Mouse (Mus musculus) limb, embryonic 12.5 days (tissue): ENCODE measurements around the gene Gm28042. TPM values are rescaled to one million over a fixed set of nuclear protein-coding genes. Genes with fewer than 3 reads are reported as not detected.
A peak's percentile ranks its signal among the peaks of the same experiment; 100 is the strongest.

ENCODE experiments used
- ATAC-seq: fragments of 200-750 bp; cut with Nextera tagmentation; 2 replicates; pipeline ENCODE4 v1.8.0; 2017; ENCODE audit warnings: low read depth, moderate TSS enrichment; ENCODE audit not compliant: insufficient number of reproducible peaks, insufficient read depth, low FRiP score, low TSS enrichment
- H3K27ac ChIP-seq: fragments of 300-500 bp; sonication (generic); 2 replicates; pipeline ENCODE4 v1.5.1; 2016; ENCODE audit warnings: mild to moderate bottlenecking, moderate library complexity
- H3K27me3 ChIP-seq: fragments of 300-500 bp; sonication (generic); 2 replicates; pipeline ENCODE4 v1.6.1; 2016; ENCODE audit warnings: mild to moderate bottlenecking, moderate library complexity
- H3K36me3 ChIP-seq: fragments of 300-500 bp; sonication (generic); 2 replicates; pipeline ENCODE4 v1.6.1; 2016; ENCODE audit warnings: mild to moderate bottlenecking, moderate library complexity
- H3K4me1 ChIP-seq: fragments of 300-500 bp; sonication (generic); replicated peaks from 2 replicates; pipeline ENCODE4 v1.6.1; 2016
- H3K4me2 ChIP-seq: fragments of 300-500 bp; sonication (generic); 2 replicates; pipeline ENCODE4 v1.6.1; 2016; ENCODE audit warnings: mild to moderate bottlenecking, moderate library complexity
- H3K4me3 ChIP-seq: fragments of 300-500 bp; sonication (generic); replicated peaks from 2 replicates; pipeline ENCODE4 v1.5.1; 2016; ENCODE audit warnings: mild to moderate bottlenecking
- H3K9ac ChIP-seq: fragments of 300-500 bp; sonication (generic); replicated peaks from 2 replicates; pipeline ENCODE4 v1.6.1; 2016; ENCODE audit warnings: mild to moderate bottlenecking, moderate library complexity
- H3K9me3 ChIP-seq: fragments of 300-500 bp; sonication (generic); 2 replicates; pipeline ENCODE4 v1.6.1; 2016; ENCODE audit warnings: mild to moderate bottlenecking, moderate library complexity
- WGBS: fragments of 180-500 bp; shearing (Covaris S2); methylation state at CpG from one replicate; pipeline ENCODE4 v1.1.7; 2016; 5-methylcytosine and 5-hydroxymethylcytosine counted together
- polyA plus RNA-seq: library from polyadenylated mRNA; unstranded; fragments of >200 nt; fragmentation: Nextera tagmentation; extraction: Ambion mirVana; gene quantifications from 2 replicates; pipeline ENCODE4 v1.2.1, GENCODE M21; 2016

Gm28042 gene
- polyA plus RNA-seq, 1 experiment from 2014 or later = 5.0 TPM

DNA sequence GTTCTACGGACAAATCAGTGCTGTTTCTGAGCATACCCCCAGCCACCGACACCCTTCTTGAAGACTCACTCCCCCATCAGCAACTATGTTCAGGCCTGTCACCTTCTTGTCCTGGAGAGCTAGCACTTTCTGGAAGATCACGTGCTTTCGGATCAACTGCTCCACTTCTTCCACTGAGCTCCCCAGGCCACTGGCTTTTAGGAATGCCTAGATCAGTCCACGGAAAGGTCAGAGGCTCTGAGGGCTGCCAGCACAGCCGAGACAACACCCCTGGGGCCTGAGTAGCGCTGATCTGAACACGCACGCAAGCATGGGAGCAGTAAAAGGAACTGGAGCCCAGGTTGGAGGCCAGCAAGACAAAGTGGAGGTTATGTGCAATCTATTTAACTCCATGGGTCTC, 33.4 kb downstream of the Gm28042 start:
- ATAC-seq = no peak
- Histone ChIP-seq H3K27ac (no peak overlapping the region), H3K4me1 (peaks cover 12% of the 10 kb centered on the region), H3K9me3 (no peaks in the 10 kb centered on the region), H3K36me3 (no peaks in the 10 kb centered on the region), H3K4me2 (no peak overlapping the region), H3K4me3 (no peak overlapping the region), H3K27me3 (no peaks in the 10 kb centered on the region), H3K9ac (no peak overlapping the region)
- WGBS = 72% methylated on average over 9 of the region's 9 CpGs

DNA sequence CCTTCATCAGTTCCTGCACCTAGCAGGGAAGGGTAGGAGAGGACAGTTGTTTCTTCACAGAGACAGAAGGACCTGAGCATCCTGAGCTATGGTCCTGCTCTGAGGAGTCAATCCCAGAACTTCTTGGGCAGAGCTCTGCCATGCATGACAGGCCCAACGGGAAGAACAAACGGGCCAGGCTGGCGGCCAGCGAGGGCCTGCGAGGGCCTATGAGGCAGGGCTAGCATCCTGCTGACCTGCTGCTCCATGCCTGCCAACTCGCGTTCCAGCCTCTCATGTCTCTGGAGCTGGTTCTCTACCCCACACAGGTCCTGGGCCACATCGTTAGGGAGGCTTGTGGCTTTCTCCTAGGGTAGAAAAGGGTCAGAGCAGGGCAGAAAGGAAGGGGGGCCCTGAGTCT, 35.0 kb downstream of the Gm28042 start:
- 85% methylated on average over 8 of the region's 8 CpGs for WGBS
- no peak overlapping the region for H3K4me3 ChIP-seq

DNA sequence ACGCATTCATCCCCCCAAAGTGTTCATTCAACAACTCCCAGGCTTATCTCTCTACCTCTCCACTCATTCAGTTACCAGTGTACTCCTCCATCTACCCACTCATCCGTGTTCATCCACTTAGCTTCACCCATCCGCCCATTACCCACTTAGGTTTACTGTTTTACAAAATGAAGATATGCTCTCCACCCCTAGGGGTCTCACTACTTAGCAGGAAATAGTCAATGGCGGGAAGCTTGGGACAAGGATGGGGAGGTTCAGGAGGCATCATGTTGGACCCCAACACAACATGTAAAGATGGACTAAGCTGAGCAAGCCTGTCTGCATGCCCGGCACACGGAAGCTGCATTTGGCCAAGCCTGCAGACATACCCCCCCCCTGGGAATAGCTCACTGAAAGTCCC, 37.3 kb downstream of the Gm28042 start:
- no peaks in the 10 kb centered on the region for H3K9me3 ChIP-seq
- no peak overlapping the region for H3K9ac ChIP-seq
- H3K4me2 ChIP-seq = no peak overlapping the region
- no peak overlapping the region for H3K27ac ChIP-seq
- H3K4me3 ChIP-seq = no peak overlapping the region
- 81% methylated on average over 6 of the region's 6 CpGs for WGBS
- no peak for ATAC-seq
- H3K27me3 ChIP-seq = 0 out of 2 replicates have a peak, but pooled peaks cover 3% of the 10 kb centered on the region
- H3K36me3 ChIP-seq = no peaks in the 10 kb centered on the region
- peaks cover 24% of the 10 kb centered on the region for H3K4me1 ChIP-seq

More for the DNA sequence above, 35.0 kb downstream of the Gm28042 start:
- Histone ChIP-seq H3K9ac (no peak overlapping the region), H3K9me3 (no peaks in the 10 kb centered on the region), H3K27ac (no peak overlapping the region), H3K4me2 (no peak overlapping the region), H3K36me3 (no peaks in the 10 kb centered on the region), H3K4me1 (peaks cover 12% of the 10 kb centered on the region), H3K27me3 (no peaks in the 10 kb centered on the region)
- no peak for ATAC-seq

DNA sequence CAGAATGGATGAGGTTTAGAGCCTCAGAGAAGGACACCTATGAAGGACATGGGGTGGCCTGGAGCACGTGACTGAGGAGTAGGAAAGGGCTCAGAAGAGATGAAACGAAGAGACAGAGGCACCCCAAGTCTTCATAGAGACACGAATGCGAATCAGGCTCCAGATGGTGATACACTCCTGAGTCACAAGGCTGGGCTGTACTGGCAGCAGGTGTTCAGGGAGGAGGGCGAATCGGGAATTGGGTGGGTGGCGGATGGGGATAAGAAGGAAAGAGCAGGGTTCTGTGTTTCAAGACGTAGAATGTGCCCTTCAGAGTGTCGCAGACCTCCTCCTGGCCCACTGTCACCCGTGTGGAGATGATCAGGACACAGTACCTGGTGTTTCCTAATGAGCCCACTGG, 38.0 kb downstream of the Gm28042 start:
- WGBS = 88% methylated on average over 10 of the region's 10 CpGs
- no peak for ATAC-seq
- Histone ChIP-seq H3K9me3 (no peaks in the 10 kb centered on the region), H3K4me3 (no peak overlapping the region), H3K27ac (no peak overlapping the region), H3K36me3 (no peaks in the 10 kb centered on the region), H3K27me3 (0 out of 2 replicates have a peak, but pooled peaks cover 5% of the 10 kb centered on the region), H3K4me1 (peaks cover 20% of the 10 kb centered on the region; the same call in 1 of the 2 replicates), H3K9ac (no peak overlapping the region), H3K4me2 (no peak overlapping the region)

DNA sequence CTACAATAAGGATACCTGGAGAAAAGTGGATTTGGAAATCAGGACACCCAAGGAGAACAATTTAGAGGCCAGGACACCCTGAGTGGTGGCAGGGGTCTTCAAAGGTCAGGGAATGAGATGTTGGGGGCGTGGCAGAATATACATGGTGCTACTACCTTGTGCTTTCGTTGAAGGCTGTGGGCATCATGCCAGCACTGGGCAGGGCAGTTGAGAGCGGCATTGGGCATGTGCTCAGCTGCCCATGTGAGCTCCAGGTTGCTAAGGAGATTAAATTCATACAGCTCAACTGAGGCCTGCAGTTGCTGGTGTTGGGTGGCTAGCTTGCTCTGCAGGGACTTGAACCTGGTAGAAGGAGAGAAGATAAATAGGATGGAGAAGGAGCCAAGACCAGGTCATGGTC, 38.9 kb downstream of the Gm28042 start:
- no peak for ATAC-seq
- Histone ChIP-seq H3K9ac (no peak overlapping the region), H3K4me2 (no peak overlapping the region), H3K27me3 (0 out of 2 replicates have a peak, but pooled peaks cover 5% of the 10 kb centered on the region), H3K9me3 (no peaks in the 10 kb centered on the region), H3K27ac (no peak overlapping the region), H3K4me1 (peaks cover 15% of the 10 kb centered on the region; the same call in 1 of the 2 replicates), H3K4me3 (no peak overlapping the region), H3K36me3 (no peaks in the 10 kb centered on the region)
- 84% methylated on average over 3 of the region's 3 CpGs for WGBS

DNA sequence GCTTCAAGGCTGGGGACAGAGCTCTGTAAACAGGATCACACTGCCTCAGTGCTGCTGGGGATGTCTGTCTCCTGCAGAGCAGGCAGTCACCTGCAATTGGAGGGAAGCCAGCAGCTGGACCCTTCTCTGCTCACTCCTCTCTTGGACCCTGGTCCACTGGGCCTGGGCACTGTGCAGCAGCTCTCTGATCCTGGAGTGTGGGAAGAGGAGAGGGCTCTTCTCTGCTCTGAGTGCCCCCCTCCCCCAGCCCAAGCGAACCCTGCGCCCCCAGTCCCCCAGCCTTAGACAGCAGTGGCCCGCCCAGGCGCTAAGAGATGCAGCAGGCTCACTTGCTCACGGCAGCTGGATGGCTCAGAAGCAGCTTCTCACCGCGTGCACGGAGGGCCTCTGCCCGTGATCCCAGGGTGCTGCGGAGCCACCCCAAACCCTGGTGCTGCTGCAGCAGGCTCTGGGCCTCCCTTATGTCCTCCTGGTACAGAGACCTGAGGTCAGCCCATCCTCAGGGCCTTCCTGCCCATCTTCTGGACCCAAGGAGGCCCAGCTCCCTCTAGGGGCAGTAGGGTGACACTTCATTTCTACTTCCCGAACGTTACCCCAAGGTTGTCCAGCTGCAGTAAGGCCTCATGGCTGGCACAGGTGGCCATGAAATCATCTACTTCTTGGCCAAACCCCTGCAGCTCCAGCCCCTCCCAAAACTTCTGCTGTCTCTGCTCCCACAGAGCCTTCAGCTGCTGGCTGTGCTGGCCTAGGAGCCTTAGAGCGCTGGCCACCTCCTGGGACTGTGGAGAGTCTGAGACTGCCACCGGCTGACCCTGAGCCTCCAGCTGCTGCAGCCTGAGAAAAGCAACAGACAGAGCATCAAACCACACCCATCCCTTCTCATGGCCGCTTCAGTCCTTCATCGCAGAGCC, 41.5 kb downstream of the Gm28042 start:
- Histone ChIP-seq H3K27ac (0 out of 2 replicates have a peak overlapping the region, but pooled peaks have one; percentile 12), H3K9ac (0 out of 2 replicates have a peak overlapping the region, but pooled peaks have one; percentile 12), H3K27me3 (peaks cover 5% of the 10 kb centered on the region; the same call in 1 of the 2 replicates), H3K4me2 (no peak overlapping the region), H3K4me1 (peaks cover 12% of the 10 kb centered on the region; the same call in 1 of the 2 replicates), H3K9me3 (no peaks in the 10 kb centered on the region), H3K36me3 (no peaks in the 10 kb centered on the region), H3K4me3 (no peak overlapping the region)
- WGBS = 39% methylated on average over 16 of the region's 16 CpGs
- peak; percentile 80 for ATAC-seq

DNA sequence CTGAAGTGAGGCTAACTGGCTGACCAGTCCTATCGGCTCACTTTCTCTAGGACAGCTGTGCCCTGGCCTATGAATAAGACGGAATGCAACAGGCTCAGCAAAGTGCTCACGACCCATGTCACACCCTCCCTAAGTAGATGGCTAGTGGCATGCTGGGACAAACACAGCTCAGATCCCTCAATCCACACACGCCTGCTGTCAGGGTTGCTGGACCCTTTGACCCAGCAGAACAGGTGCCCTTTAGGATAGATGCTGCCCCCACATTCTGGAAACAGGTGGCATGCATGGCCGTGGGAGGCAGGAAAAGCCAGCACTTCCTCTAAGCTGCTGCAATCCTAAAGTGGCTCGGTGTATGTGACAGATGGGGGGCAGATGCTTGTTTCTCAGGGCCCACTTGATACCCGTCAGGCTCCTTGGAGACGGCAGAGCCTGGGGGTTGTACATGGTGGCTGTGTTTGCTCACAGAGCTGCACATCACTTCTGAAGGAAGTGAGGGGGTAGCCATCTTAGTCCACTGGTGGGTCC, 42.2 kb downstream of the Gm28042 start:
- 63% methylated on average over 8 of the region's 8 CpGs for WGBS
- Histone ChIP-seq H3K4me2 (no peak overlapping the region), H3K27ac (no peak overlapping the region), H3K9ac (no peak overlapping the region), H3K9me3 (no peaks in the 10 kb centered on the region), H3K27me3 (peaks cover 11% of the 10 kb centered on the region), H3K36me3 (no peaks in the 10 kb centered on the region), H3K4me3 (no peak overlapping the region), H3K4me1 (peaks cover 12% of the 10 kb centered on the region; the same call in 1 of the 2 replicates)
- peak; percentile 76 for ATAC-seq

DNA sequence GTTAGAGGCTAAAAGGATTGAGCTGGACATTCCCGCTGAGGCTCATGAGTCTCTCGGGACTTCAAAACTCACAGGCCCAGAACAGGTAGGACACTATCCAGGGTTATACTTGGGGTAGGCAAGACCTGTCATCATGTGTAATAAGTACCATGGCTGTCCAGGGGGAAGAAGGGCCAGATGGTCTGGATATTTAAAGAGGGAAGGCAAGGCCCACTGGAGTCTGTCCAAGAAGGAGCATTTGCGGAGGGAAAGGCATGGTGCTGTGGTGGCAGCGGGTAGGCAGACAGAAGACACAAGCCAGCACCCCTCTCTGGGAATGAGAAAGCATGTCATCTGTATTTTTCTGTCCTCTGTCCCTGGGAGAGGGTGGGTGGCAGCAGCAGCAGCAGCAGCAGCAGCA, 46.8 kb downstream of the Gm28042 start:
- Histone ChIP-seq H3K4me1 (peaks cover 13% of the 10 kb centered on the region; the same call in 1 of the 2 replicates), H3K4me3 (no peak overlapping the region), H3K27ac (no peak overlapping the region), H3K4me2 (no peak overlapping the region), H3K9ac (no peak overlapping the region), H3K36me3 (no peaks in the 10 kb centered on the region), H3K27me3 (peaks cover 42% of the 10 kb centered on the region), H3K9me3 (no peaks in the 10 kb centered on the region)
- ATAC-seq = no peak
- WGBS = 86% methylated on average over 4 of the region's 4 CpGs

DNA sequence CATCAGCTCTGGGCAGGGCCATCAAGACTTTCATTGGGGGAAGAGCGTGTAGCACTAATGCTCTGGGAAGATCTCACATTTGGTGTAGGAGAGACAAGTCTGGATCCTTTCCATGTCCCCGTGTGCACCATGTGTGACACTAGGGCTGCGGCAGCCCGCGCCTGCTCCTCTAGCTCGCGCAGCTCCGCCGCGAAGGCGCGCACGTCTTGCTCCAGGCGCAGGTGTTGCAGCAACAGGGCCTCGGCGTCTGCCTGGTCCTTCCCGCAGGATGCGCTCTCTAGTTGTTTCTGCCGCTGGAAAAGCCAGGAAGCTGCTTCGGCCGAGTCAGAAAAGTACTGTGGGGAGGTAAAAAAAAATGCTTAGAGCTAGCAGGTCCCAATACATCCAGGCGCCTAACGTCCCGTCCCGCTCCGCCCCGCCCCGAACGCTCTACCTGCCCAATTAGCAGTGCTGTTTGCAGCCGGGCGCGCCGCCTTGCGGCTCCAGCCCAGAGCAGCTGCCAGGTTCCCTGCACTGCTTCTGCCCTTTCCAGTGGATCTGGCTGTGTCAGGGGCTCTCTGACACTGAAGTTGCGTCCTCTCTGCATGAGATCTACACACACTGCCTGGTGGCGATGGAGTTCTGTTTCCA, 48.9 kb downstream of the Gm28042 start:
- WGBS = 2% methylated on average over 36 of the region's 36 CpGs
- peak overlapping the region; percentile 40 for H3K4me3 ChIP-seq
- peaks cover 38% of the 10 kb centered on the region for H3K27me3 ChIP-seq
- H3K27ac ChIP-seq = no peak overlapping the region
- peak overlapping the region; percentile 69 for H3K4me2 ChIP-seq
- H3K4me1 ChIP-seq = peaks cover 10% of the 10 kb centered on the region; the same call in 1 of the 2 replicates
- H3K9ac ChIP-seq = peak overlapping the region; percentile 47
- H3K9me3 ChIP-seq = no peaks in the 10 kb centered on the region
- H3K36me3 ChIP-seq = no peaks in the 10 kb centered on the region
- peak; percentile 44; the same call in 1 of the 2 replicates for ATAC-seq

DNA sequence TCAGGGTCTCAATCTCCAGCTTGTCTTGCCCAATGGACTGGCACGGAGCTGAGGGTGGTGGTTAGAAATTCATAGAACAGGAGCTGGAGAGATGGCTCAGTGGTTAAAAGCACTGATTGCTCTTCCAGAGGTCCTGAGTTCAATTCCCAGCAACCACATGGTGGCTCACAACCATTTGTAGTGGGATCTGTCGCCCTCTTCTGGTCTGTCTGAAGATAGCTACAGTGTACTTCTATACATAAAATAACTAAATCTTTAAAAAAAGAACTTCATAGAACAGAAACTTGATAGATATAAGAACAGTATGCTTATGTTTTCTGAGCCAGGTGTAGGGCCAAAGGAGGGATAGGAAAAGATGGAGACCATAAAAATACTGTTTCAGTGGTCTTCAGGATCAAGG, 55.1 kb downstream of the Gm28042 start:
- Histone ChIP-seq H3K4me3 (no peak overlapping the region), H3K27ac (no peak overlapping the region), H3K4me2 (no peak overlapping the region), H3K27me3 (peaks cover 2% of the 10 kb centered on the region), H3K4me1 (no peaks in the 10 kb centered on the region), H3K9ac (no peak overlapping the region), H3K9me3 (no peaks in the 10 kb centered on the region), H3K36me3 (no peaks in the 10 kb centered on the region)
- WGBS = 74% methylated on average over 2 of the region's 2 CpGs
- no peak for ATAC-seq
